Mouse (Mus musculus) hindbrain, embryonic 11.5 days (tissue): Measurements from ENCODE around the gene Mrpl36. TPM values are rescaled to one million over a fixed set of nuclear protein-coding genes. Genes with fewer than 3 reads are reported as not detected.

Source experiments
- ATAC-seq: fragments of 200-750 bp; cut with Nextera tagmentation; 2 replicates; pipeline ENCODE4 v1.8.0; 2017; ENCODE audit warnings: mild to moderate bottlenecking, moderate TSS enrichment, moderate library complexity; ENCODE audit not compliant: low FRiP score
- DNase-seq: peaks from one replicate; pipeline ENCODE4 v3.0.0-alpha.2; 2015; ENCODE audit warnings: low spot score
- H3K27ac ChIP-seq: fragments of 300-500 bp; sonication (generic); 2 replicates; pipeline ENCODE4 v1.5.1; 2014; ENCODE audit warnings: mild to moderate bottlenecking, low read depth, low read length
- H3K27me3 ChIP-seq: fragments of 300-500 bp; sonication (generic); 2 replicates; pipeline ENCODE4 v1.6.1; 2014; ENCODE audit warnings: mild to moderate bottlenecking, low read length, moderate library complexity, mixed read lengths; ENCODE audit not compliant: control insufficient read depth, insufficient read depth
- H3K36me3 ChIP-seq: fragments of 300-500 bp; sonication (generic); 2 replicates; pipeline ENCODE4 v1.6.1; 2014; ENCODE audit warnings: mild to moderate bottlenecking, low read length, moderate library complexity, mixed read lengths; ENCODE audit not compliant: control insufficient read depth, insufficient read depth
- H3K4me1 ChIP-seq: fragments of 300-500 bp; sonication (generic); replicated peaks from 2 replicates; pipeline ENCODE4 v1.6.1; 2014; ENCODE audit warnings: low read length, mixed read lengths; ENCODE audit not compliant: control insufficient read depth, insufficient read depth
- H3K4me2 ChIP-seq: fragments of 300-500 bp; sonication (generic); replicated peaks from 2 replicates; pipeline ENCODE4 v1.6.1; 2014; ENCODE audit warnings: mild to moderate bottlenecking, low read depth, low read length
- H3K4me3 ChIP-seq: fragments of 300-500 bp; sonication (generic); 2 replicates; pipeline ENCODE4 v1.5.1; 2014; ENCODE audit warnings: low read depth, low read length
- H3K9ac ChIP-seq: fragments of 300-500 bp; sonication (generic); 2 replicates; pipeline ENCODE4 v1.6.1; 2014; ENCODE audit warnings: low read depth, low read length
- H3K9me3 ChIP-seq: fragments of 300-500 bp; sonication (generic); 2 replicates; pipeline ENCODE4 v1.6.1; 2016; ENCODE audit warnings: low read length; ENCODE audit not compliant: control insufficient read depth
- WGBS: fragments of 180-500 bp; shearing (Covaris S2); extraction: QIAGEN DNeasy Blood & Tissue Kit; methylation state at CpG from one replicate; pipeline ENCODE4 v1.1.7; 2014; 5-methylcytosine and 5-hydroxymethylcytosine counted together
- polyA plus RNA-seq: library from polyadenylated mRNA; unstranded; fragments of >200 nt; fragmentation: Nextera tagmentation; extraction: Ambion mirVana; gene quantifications from 2 replicates; pipeline ENCODE4 v1.2.1, GENCODE M21; 2014

Mrpl36 gene
- 121 and 125 TPM in 2 replicates for polyA plus RNA-seq

DNA sequence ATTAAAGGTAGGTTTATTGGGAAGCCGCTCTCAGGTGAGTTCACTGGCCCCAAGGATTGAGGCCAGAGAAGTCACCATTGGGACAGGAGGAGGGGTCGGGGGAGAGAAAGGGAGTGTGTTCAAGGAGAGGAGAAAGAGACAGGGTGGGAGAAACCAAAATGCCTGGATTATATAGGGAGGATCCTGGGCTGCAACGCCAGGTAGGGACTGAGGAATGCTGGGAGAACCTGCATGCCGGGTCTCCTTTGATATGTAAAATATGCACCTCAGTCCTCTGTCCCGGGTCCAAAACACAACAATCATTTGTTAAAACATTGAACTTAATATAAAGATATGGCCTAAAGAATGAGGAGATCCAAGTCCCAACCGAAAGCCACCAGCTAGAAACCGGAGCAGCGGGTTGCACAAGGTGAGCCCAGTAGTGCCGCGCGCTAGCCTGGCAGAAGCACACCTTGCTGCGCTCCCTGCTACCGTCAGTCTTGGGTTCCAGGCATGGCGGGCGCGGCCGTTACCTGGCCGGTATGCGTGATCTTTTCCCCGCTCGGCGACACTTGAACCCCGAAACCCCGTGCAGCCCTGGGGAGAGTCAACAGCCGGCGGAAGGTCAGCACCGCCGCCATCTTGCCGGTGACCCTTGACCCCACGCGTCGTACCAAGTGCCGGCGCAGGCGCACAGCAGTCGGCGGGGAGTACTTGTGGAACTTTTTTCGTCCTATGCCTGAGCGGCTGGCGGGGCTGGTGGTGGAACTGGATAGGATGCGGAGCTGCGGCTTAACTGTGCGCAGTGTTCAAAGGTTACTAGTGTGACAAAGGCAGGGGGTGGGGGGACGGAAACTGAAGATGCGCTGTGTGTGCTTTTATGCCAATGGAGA, at the start of gene Mrpl36, which contains the start of gene Ndufs6:
Mrpl36 (plus strand) TSS at position 687 of the 872 bp plus-strand sequence.
Ndufs6 (minus strand) TSS at position 716 of the 872 bp plus-strand sequence.
- Histone ChIP-seq H3K9me3 (no peaks in the 10 kb centered on the region), H3K4me2 (peak within 1 kb of the TSS; percentile 54), H3K9ac (peak within 1 kb of the TSS; percentile 76), H3K36me3 (no peaks in the 10 kb centered on the region), H3K27me3 (no peaks in the 10 kb centered on the region), H3K4me1 (peaks cover 5% of the 10 kb centered on the region; the same call in 1 of the 2 replicates), H3K27ac (no peak within 1 kb of the TSS), H3K4me3 (peak within 1 kb of the TSS; percentile 79)
- WGBS, result under 1% methylated on average over 45 of the region's 45 CpGs
- peak; percentile 85 for ATAC-seq
- DNase-seq, result peak; percentile 92

DNA sequence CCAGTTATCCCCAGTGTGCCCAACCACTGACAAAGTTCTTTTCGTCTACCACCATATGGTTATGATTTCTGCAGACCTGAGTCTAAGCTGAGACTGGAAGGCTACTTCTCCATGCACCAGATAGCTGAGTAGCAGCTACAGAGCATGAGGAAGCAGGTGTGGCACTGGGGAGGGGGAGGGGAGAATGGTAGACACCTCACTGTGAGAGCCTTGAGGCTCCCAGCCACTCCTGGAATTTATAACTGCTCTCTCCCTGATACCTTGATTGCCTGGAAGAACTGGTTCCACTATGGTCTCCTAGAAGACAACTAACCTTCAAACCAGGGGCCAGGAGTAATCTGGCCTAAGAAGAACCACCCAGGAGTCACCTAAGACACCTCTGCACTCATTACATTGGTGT, 49.1 kb upstream of the Mrpl36 start:
- 85% methylated on average over 1 of the region's 1 CpGs for WGBS
- peaks cover 4% of the 10 kb centered on the region; the same call in 1 of the 2 replicates for H3K27me3 ChIP-seq

DNA sequence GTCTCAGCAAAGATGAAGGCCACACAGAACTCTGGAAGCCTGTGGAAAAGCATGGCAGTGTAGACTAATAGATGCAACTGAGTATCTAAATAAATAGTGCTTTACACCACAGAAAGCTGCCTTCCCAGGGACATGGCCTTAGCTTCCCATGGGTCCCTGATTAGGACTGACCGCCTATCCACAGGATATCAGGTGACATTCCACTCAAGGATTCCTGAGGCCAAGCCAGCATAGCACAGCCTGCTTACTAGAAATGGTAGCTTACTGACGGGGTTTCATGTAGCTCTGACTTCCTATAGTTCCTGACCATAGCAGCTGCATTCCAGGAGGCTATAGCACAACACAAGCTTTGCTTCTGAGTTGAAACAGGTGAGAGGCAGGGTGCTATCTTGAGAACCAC, 45.9 kb upstream of the Mrpl36 start:
- H3K4me3 ChIP-seq, result no peak overlapping the region
- no peak overlapping the region for H3K27ac ChIP-seq
- no peaks in the 10 kb centered on the region for H3K9me3 ChIP-seq
- H3K4me2 ChIP-seq, result no peak overlapping the region
- 69% methylated on average over 2 of the region's 2 CpGs for WGBS
- ATAC-seq (no peak), DNase-seq (no peak)
- no peaks in the 10 kb centered on the region for H3K27me3 ChIP-seq
- H3K36me3 ChIP-seq, result no peaks in the 10 kb centered on the region
- H3K4me1 ChIP-seq, result no peaks in the 10 kb centered on the region
- no peak overlapping the region for H3K9ac ChIP-seq

More for the DNA sequence above, 49.1 kb upstream of the Mrpl36 start:
- H3K27ac ChIP-seq, result no peak overlapping the region
- DNase-seq, result no peak
- H3K9me3 ChIP-seq, result no peaks in the 10 kb centered on the region
- ATAC-seq, result no peak
- H3K9ac ChIP-seq, result no peak overlapping the region
- no peaks in the 10 kb centered on the region for H3K36me3 ChIP-seq
- no peak overlapping the region for H3K4me3 ChIP-seq
- no peaks in the 10 kb centered on the region for H3K4me1 ChIP-seq
- H3K4me2 ChIP-seq, result no peak overlapping the region

DNA sequence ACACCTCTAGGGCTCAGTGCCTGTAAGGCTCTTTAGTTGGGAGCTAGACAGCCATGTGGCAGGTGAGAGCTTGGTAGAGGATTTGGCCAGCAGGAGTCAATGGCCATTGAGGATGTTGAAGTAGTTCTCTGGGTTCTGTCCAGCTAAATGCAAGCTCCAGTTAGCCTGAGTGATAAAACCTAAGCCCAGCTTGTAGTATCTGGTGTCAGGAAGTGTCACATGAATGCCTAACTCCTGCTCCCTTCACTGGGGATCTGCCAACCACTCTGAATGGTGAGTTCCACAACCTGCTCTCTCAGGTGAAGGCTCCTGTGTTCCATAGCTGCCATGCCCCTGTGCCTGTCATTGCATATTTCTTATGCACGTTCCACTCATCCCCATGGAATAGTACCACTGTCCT, 44.8 kb upstream of the Mrpl36 start:
- DNase-seq, result no peak
- H3K27me3 ChIP-seq, result no peaks in the 10 kb centered on the region
- no peaks in the 10 kb centered on the region for H3K4me1 ChIP-seq
- 97% methylated on average over 1 of the region's 1 CpGs for WGBS
- no peaks in the 10 kb centered on the region for H3K9me3 ChIP-seq
- no peak overlapping the region for H3K9ac ChIP-seq
- no peak overlapping the region for H3K27ac ChIP-seq
- H3K36me3 ChIP-seq, result no peaks in the 10 kb centered on the region
- H3K4me3 ChIP-seq, result no peak overlapping the region
- no peak overlapping the region for H3K4me2 ChIP-seq
- no peak for ATAC-seq

DNA sequence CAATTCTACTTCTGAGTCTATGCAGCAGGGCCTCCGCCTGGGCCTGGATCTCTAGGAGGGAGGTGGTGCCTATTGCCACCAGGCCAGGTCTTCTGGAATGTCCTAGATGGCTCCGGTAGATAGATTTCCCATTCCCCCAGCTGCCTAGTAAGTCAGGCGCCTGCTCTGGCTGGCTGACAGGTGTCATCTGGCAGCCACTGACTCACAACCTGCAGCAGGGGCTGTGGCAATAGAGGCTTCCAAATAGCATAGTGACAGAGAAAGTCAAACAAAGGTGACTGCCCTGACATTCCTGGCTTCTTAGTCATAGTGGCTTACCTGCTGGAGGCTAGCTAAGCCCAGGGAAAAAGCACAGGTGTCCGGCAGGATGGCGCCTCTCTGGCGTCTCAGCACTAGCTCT, 38.1 kb upstream of the Mrpl36 start:
- ATAC-seq (no peak), DNase-seq (no peak)
- Histone ChIP-seq H3K36me3 (no peaks in the 10 kb centered on the region), H3K9me3 (no peaks in the 10 kb centered on the region), H3K4me3 (no peak overlapping the region), H3K9ac (no peak overlapping the region), H3K27me3 (no peaks in the 10 kb centered on the region), H3K4me2 (no peak overlapping the region), H3K4me1 (no peaks in the 10 kb centered on the region), H3K27ac (no peak overlapping the region)
- 95% methylated on average over 6 of the region's 6 CpGs for WGBS

DNA sequence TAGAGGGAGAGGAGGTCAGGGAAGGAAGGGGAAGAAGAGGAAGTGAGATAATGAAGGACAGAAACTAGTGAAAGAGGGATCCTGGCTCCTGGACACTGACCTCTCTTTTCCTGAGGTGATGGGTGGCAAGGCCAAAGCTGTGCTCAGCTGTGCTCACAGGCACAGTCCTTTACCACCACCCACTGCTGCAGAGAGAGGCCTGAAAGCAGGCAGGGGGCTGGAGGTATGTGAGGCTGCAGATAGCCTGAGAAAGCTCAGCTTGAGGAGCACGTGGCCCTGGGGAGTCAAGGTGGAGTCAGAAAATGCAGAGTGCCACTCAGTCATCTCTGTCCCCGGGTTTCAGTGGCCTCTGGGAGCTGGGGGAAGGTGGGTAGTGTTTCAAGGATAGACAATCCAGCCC, 37.2 kb upstream of the Mrpl36 start:
- no peak for ATAC-seq
- H3K9ac ChIP-seq, result no peak overlapping the region

DNA sequence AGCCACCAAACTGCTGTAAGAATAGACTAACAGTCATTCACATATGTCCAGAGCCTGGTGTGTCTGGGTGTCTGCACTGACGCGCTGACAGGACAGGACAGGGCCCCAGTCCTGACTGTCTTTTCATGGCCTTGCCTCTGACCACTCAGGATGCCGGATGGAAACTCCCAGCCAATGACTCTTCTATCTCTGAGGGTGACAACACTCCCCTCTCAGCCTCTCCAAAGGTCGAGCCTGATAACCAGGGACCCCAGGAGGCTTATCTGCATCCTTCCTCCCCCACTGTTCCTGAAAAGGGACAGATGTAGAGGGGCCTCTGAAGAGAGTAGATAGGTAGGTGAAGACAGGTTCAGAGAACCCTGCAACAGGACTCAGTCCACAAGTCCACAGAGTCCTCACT, 29.6 kb upstream of the Mrpl36 start:
- Histone ChIP-seq H3K4me1 (no peaks in the 10 kb centered on the region), H3K4me3 (no peak overlapping the region), H3K4me2 (no peak overlapping the region), H3K27me3 (no peaks in the 10 kb centered on the region), H3K9me3 (no peaks in the 10 kb centered on the region), H3K27ac (no peak overlapping the region), H3K36me3 (no peaks in the 10 kb centered on the region), H3K9ac (no peak overlapping the region)
- WGBS, result 79% methylated on average over 4 of the region's 4 CpGs
- DNase-seq, result no peak
- no peak for ATAC-seq

More for the DNA sequence above, 37.2 kb upstream of the Mrpl36 start:
- H3K27me3 ChIP-seq, result no peaks in the 10 kb centered on the region
- H3K36me3 ChIP-seq, result no peaks in the 10 kb centered on the region
- H3K4me3 ChIP-seq, result no peak overlapping the region
- no peak overlapping the region for H3K27ac ChIP-seq
- DNase-seq, result no peak
- H3K4me2 ChIP-seq, result no peak overlapping the region
- no peaks in the 10 kb centered on the region for H3K9me3 ChIP-seq
- H3K4me1 ChIP-seq, result no peaks in the 10 kb centered on the region
- 31% methylated on average over 2 of the region's 2 CpGs for WGBS

DNA sequence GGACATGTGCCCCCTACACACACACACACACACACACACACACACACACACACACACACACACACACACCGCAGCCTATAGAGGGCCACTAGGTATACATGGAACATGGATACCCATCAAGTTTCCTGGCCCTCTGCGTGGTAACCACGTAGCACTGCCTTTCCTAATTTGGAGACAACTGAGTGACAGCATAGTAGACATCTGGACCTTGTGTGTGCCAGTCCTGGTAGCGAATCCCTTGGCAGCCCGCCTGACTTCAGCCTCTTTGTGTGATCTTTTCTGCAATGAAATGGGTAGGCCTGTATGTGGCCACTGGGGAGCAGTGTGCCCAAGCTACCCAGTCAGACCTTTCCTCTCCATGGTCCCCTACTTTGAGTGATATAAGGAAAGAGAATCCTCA, 29.0 kb upstream of the Mrpl36 start:
- WGBS, result 86% methylated on average over 5 of the region's 5 CpGs
- H3K9ac ChIP-seq, result no peak overlapping the region
- H3K36me3 ChIP-seq, result no peaks in the 10 kb centered on the region
- DNase-seq (no peak), ATAC-seq (no peak)
- H3K4me1 ChIP-seq, result no peaks in the 10 kb centered on the region
- H3K4me3 ChIP-seq, result no peak overlapping the region
- H3K27ac ChIP-seq, result no peak overlapping the region
- no peaks in the 10 kb centered on the region for H3K27me3 ChIP-seq
- no peaks in the 10 kb centered on the region for H3K9me3 ChIP-seq
- no peak overlapping the region for H3K4me2 ChIP-seq

DNA sequence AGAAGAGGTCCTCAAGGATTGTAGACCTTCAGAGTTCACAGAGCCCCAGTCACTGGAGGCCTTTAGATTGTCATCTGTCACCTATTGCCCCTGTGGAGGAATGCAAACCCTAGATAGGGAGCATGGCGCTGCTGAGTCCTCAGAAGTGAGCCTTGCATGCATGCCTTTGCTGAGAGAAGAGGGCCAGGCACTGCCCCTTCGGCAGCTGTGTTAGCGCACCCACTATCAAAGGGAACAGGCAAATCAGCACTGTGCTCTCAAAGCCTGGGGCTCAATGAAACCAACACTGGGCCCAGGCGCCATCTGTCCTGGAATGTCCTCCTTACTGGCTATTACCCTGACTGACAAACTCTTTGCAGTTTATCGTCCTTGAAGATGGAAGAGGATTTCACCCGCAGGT, 23.6 kb upstream of the Mrpl36 start:
- no peaks in the 10 kb centered on the region; the same call in 1 of the 2 replicates for H3K27me3 ChIP-seq
- 59% methylated on average over 6 of the region's 6 CpGs for WGBS
- H3K9ac ChIP-seq, result no peak overlapping the region
- H3K4me1 ChIP-seq, result no peaks in the 10 kb centered on the region
- DNase-seq (no peak), ATAC-seq (no peak)
- H3K4me3 ChIP-seq, result no peak overlapping the region
- no peaks in the 10 kb centered on the region for H3K9me3 ChIP-seq
- H3K27ac ChIP-seq, result no peak overlapping the region
- H3K36me3 ChIP-seq, result no peaks in the 10 kb centered on the region
- H3K4me2 ChIP-seq, result no peak overlapping the region
